Mouse (Mus musculus) retina, adult 2 months (tissue): ENCODE results near the gene Sdf2l1.
"Not testable (repeated sequence)": the region's sequence is repeated elsewhere in the genome, so short reads cannot be mapped to it uniquely, and the experiment has no call there.

Experiments used
- DNase-seq: peaks from one replicate; pipeline ENCODE4 v3.0.0-alpha.2; 2012; ENCODE audit warnings: low read depth, low spot score

The Sdf2l1 gene

GRCm38 (mm10) chr16:17132089-17132905, at the start of gene Sdf2l1:
Gene Sdf2l1, minus strand, starts transcription at chr16:17132383.
- peak; percentile 88 for DNase-seq

GRCm38 (mm10) chr16:17181382-17181781, 49.2 kb upstream of the Sdf2l1 start:
- DNase-seq = no peak

- no peak for DNase-seq
Measured at GRCm38 (mm10) chr16:17179706-17180105, 47.5 kb upstream of the Sdf2l1 start.

GRCm38 (mm10) chr16:17177623-17178170, 45.5 kb upstream of the Sdf2l1 start:
- no peak for DNase-seq

GRCm38 (mm10) chr16:17175765-17176164, 43.6 kb upstream of the Sdf2l1 start:
- no peak for DNase-seq

- no peak for DNase-seq
Measured at GRCm38 (mm10) chr16:17168049-17168448, 35.9 kb upstream of the Sdf2l1 start.

GRCm38 (mm10) chr16:17167179-17167578, 35.0 kb upstream of the Sdf2l1 start:
- DNase-seq = no peak

GRCm38 (mm10) chr16:17165478-17165877, 33.3 kb upstream of the Sdf2l1 start:
- not testable (repeated sequence) for DNase-seq

- no peak for DNase-seq
Measured at GRCm38 (mm10) chr16:17154346-17154745, 22.2 kb upstream of the Sdf2l1 start.

GRCm38 (mm10) chr16:17151874-17152273, 19.7 kb upstream of the Sdf2l1 start:
- DNase-seq = no peak

GRCm38 (mm10) chr16:17150520-17151258, 18.5 kb upstream of the Sdf2l1 start:
- DNase-seq = no peak

GRCm38 (mm10) chr16:17148084-17148483, 15.9 kb upstream of the Sdf2l1 start:
- no peak for DNase-seq

- no peak for DNase-seq
Measured at GRCm38 (mm10) chr16:17147391-17147929, 15.3 kb upstream of the Sdf2l1 start.

GRCm38 (mm10) chr16:17146772-17147235, 14.6 kb upstream of the Sdf2l1 start, which contains the start of gene Ccdc116:
Gene Ccdc116, minus strand, starts transcription at chr16:17147229.
- DNase-seq = peak; percentile 59

- DNase-seq = no peak
Measured at GRCm38 (mm10) chr16:17144339-17144738, 12.2 kb upstream of the Sdf2l1 start, which contains the start of gene Ydjc. Gene Ydjc, plus strand, starts transcription at chr16:17144621.

GRCm38 (mm10) chr16:17137355-17137754, 5.2 kb upstream of the Sdf2l1 start:
- no peak for DNase-seq

GRCm38 (mm10) chr16:17132906-17133200, 670 bp upstream of the Sdf2l1 start:
- no peak for DNase-seq

GRCm38 (mm10) chr16:17131191-17132088, 743 bp downstream of the Sdf2l1 start:
- no peak for DNase-seq

- no peak for DNase-seq
Measured at GRCm38 (mm10) chr16:17127292-17127691, 4.9 kb downstream of the Sdf2l1 start.

- no peak for DNase-seq
Measured at GRCm38 (mm10) chr16:17124871-17125520, 7.2 kb downstream of the Sdf2l1 start, which contains the start of gene 2610318N02Rik. Gene 2610318N02Rik, minus strand, starts transcription at chr16:17125167.
